Mouse (Mus musculus): ENCODE measurements around the gene Fgfrl1. TPM values are rescaled to one million over a fixed set of nuclear protein-coding genes. Genes with fewer than 3 reads are reported as not detected.

Fgfrl1 gene
- polyA plus RNA-seq, 1 experiment from 2014 or later: 2.9 TPM

DNA sequence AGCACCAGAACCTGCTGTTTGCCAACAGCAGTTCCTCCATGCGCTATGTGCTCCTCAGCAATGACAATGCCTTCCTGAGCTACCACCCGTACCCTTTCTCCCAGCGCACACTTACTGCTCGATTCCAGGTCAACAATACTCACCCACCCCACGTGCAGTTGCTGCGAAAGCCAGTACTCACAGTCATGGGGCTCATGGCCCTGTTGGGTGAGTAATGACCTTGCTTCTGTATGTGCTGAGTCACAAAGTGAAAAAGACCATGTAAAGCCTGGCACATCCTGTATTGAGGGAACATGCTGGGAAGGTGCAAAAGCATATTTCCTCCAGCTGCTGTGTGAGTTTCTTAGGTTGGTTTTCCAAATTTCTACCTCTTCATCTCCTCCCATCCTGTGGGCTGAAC is 11.3 kb upstream of the Fgfrl1 start:
- H3K9ac ChIP-seq (ENCODE audit: low read depth, low read length): no peak overlapping the region
- WGBS (ENCODE audit: insufficient replicate concordance): 84% methylated on average over 6 of the region's 6 CpGs
- no peak overlapping the region for H3K27ac ChIP-seq (ENCODE audit: low read length)
- no peaks in the 10 kb centered on the region for H3K36me3 ChIP-seq (ENCODE audit: control insufficient read depth, insufficient read depth)
- ATAC-seq (ENCODE audit: low read depth): no peak
- H3K4me1 ChIP-seq (ENCODE audit: control insufficient read depth, low read depth, low read length): peaks cover 22% of the 10 kb centered on the region
- no peaks in the 10 kb centered on the region for H3K27me3 ChIP-seq (ENCODE audit: control insufficient read depth, insufficient read depth, low read depth, low read length)
- H3K4me2 ChIP-seq (ENCODE audit: low read depth, low read length): no peak overlapping the region
- H3K4me3 ChIP-seq (ENCODE audit: low read depth, low read length): no peak overlapping the region
- H3K9me3 ChIP-seq (replicated peaks; ENCODE audit: control insufficient read depth, low read length): no peaks in the 10 kb centered on the region

DNA sequence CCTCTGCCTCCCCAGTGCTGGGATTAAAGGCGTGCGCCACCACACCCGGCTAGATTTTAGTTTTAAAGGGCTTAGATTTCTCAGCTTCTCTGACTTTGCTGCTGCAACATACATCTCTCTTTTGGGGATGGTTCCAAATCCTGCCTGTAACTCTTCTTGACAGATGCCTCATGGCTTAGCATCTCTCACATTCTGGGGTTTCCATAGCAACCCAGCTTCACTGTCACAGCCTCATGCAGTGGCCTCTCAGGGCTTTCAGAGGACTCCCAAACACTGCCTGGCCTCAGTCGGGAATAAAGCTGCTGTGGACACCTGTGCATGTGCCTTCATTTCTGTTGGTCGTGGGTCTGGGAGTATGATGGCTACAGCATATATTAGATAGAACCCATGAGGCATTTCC is 3.1 kb upstream of the Fgfrl1 start:
- Histone ChIP-seq H3K4me3 (ENCODE audit: low read depth, low read length) (no peak overlapping the region), H3K9ac (ENCODE audit: low read depth, low read length) (no peak overlapping the region), H3K27me3 (ENCODE audit: control insufficient read depth, insufficient read depth, low read depth, low read length) (no peaks in the 10 kb centered on the region), H3K27ac (ENCODE audit: low read length) (no peak overlapping the region), H3K36me3 (ENCODE audit: control insufficient read depth, insufficient read depth) (no peaks in the 10 kb centered on the region), H3K9me3 (replicated peaks; ENCODE audit: control insufficient read depth, low read length) (no peaks in the 10 kb centered on the region), H3K4me1 (ENCODE audit: control insufficient read depth, low read depth, low read length) (peaks cover 21% of the 10 kb centered on the region), H3K4me2 (ENCODE audit: low read depth, low read length) (no peak overlapping the region)
- no peak for ATAC-seq (ENCODE audit: low read depth)
- 68% methylated on average over 5 of the region's 5 CpGs for WGBS (ENCODE audit: insufficient replicate concordance)

DNA sequence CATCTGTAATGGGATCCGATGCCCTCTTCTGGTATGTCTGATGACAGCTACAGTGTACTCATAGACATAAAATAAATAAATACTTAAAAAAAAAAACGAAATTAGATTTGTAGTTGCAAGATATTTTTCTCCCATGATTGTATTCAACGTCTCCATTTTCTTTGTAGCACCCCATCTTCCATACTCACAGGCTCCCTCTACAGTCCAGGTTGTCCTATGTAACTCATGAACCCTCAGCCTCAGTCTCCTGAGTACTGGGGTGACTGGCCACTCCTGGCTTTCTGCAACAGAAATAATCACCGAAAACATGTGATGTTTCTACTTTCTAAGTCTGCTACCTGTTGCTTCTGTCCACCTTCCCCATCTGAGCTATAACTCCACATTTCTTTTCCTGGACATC is 1.0 kb upstream of the Fgfrl1 start:
- no peak for ATAC-seq (ENCODE audit: low read depth)
- H3K9ac ChIP-seq (ENCODE audit: low read depth, low read length): no peak overlapping the region
- H3K27me3 ChIP-seq (ENCODE audit: control insufficient read depth, insufficient read depth, low read depth, low read length): no peaks in the 10 kb centered on the region
- WGBS (ENCODE audit: insufficient replicate concordance): 47% methylated on average over 4 of the region's 4 CpGs
- H3K9me3 ChIP-seq (replicated peaks; ENCODE audit: control insufficient read depth, low read length): no peaks in the 10 kb centered on the region
- H3K36me3 ChIP-seq (ENCODE audit: control insufficient read depth, insufficient read depth): no peaks in the 10 kb centered on the region
- H3K27ac ChIP-seq (ENCODE audit: low read length): no peak overlapping the region
- no peak overlapping the region for H3K4me3 ChIP-seq (ENCODE audit: low read depth, low read length)
- H3K4me2 ChIP-seq (ENCODE audit: low read depth, low read length): no peak overlapping the region
- H3K4me1 ChIP-seq (ENCODE audit: control insufficient read depth, low read depth, low read length): peaks cover 35% of the 10 kb centered on the region

DNA sequence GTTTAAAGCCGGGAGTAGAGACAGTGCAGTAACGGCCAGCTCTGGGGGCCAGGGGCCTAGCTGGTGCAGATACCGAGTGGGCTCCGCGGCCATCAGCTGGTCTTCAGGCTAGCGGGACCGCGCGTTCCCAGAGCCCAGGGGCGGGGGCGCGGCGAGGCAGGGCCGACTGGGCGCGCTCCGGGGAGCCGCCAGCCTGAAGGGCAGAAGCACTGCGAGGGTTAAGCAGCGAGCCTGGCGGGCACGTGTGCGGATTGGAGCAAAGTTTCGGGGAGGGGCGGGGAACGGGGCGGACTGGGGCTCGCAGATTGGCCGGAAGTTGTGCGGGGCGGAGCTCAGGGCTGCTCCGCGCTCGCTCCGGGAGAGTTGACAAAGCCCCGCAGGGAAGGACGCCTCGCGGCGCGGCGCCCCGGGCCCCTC is 1.7 kb downstream of the Fgfrl1 start:
- no peaks in the 10 kb centered on the region for H3K36me3 ChIP-seq (ENCODE audit: control insufficient read depth, insufficient read depth)

DNA sequence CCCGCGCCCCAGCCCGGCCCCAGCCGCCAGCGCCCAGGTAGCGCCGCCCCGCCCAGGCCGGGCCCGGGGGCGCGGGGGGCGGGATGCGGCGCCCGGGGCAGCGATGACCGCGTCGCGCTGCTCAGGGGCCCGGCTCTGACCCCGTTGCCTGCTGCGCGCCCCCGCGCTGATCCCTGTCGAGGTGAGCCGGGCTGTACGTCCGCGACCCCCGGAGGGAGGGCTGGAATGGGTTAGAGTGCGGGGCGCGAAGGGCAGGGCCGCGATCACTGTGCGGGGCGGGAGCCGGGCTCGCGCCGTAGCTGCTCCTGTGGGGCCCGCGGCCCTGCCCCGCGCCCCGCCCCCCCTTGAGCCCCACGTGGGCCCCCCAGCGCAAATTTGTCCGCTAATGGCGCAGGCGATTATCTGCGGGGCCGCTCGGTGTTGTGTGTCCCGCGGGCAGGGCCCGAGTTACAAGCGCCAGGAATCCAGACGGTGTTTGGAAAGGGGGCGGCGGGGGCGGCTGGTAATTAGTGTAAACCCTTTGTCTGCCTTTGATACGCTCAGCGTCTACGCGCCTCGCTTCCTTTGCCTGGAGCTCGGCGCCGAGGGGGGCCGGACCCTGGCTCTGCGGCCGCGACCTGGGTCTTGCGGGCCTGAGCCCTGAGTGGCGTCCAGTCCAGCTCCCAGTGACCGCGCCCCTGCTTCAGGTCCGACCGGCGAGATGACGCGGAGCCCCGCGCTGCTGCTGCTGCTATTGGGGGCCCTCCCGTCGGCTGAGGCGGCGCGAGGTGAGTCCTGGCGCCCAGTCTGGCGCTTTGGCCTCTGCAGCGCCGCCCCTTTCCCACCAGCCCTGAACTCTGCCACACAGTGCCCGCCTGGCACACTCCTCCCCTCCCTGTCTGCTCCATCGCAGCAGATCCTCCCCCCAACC is 2.4 kb downstream of the Fgfrl1 start:
- ATAC-seq (ENCODE audit: low read depth): peak; percentile 53
- WGBS (ENCODE audit: insufficient replicate concordance): under 1% methylated on average over 76 of the region's 99 CpGs
- Histone ChIP-seq H3K9ac (ENCODE audit: low read depth, low read length) (peak overlapping the region; percentile 83), H3K27ac (ENCODE audit: low read length) (peak overlapping the region; percentile 57; the same call in 1 of the 2 replicates), H3K9me3 (replicated peaks; ENCODE audit: control insufficient read depth, low read length) (no peaks in the 10 kb centered on the region), H3K36me3 (ENCODE audit: control insufficient read depth, insufficient read depth) (no peaks in the 10 kb centered on the region), H3K4me2 (ENCODE audit: low read depth, low read length) (peak overlapping the region; percentile 82), H3K27me3 (ENCODE audit: control insufficient read depth, insufficient read depth, low read depth, low read length) (no peaks in the 10 kb centered on the region), H3K4me3 (ENCODE audit: low read depth, low read length) (peak overlapping the region; percentile 75), H3K4me1 (ENCODE audit: control insufficient read depth, low read depth, low read length) (peaks cover 35% of the 10 kb centered on the region)

More for the DNA sequence above, 1.7 kb downstream of the Fgfrl1 start:
- peak; percentile 96 for ATAC-seq (ENCODE audit: low read depth)
- H3K4me2 ChIP-seq (ENCODE audit: low read depth, low read length): peak overlapping the region; percentile 82
- peak overlapping the region; percentile 57; the same call in 1 of the 2 replicates for H3K27ac ChIP-seq (ENCODE audit: low read length)
- WGBS (ENCODE audit: insufficient replicate concordance): 0% methylated on average over 43 of the region's 43 CpGs
- peak overlapping the region; percentile 83 for H3K9ac ChIP-seq (ENCODE audit: low read depth, low read length)
- H3K27me3 ChIP-seq (ENCODE audit: control insufficient read depth, insufficient read depth, low read depth, low read length): no peaks in the 10 kb centered on the region
- no peaks in the 10 kb centered on the region for H3K9me3 ChIP-seq (replicated peaks; ENCODE audit: control insufficient read depth, low read length)
- peak overlapping the region; percentile 75 for H3K4me3 ChIP-seq (ENCODE audit: low read depth, low read length)
- peaks cover 35% of the 10 kb centered on the region for H3K4me1 ChIP-seq (ENCODE audit: control insufficient read depth, low read depth, low read length)

DNA sequence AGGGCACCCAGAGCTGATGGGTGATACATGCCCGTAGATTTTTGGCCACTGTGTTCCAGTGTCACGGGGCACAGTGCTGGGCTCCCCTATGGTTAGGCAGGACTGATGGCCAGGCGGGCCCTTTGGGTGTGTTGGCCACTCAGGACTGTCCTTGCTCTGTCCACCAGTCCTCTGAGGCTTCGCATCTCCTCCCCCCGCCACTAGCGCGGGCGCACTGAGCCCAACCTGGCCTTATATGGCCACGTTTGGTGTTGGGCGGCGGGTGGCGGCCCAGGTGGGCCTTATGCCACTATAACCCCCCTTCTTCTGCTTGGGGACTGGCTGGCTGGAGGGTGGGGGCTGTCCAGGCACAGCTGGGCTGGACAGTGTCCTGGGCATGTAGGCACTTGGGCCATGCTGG is 3.7 kb downstream of the Fgfrl1 start:
- Histone ChIP-seq H3K36me3 (ENCODE audit: control insufficient read depth, insufficient read depth) (no peaks in the 10 kb centered on the region), H3K27ac (ENCODE audit: low read length) (no peak overlapping the region), H3K9me3 (replicated peaks; ENCODE audit: control insufficient read depth, low read length) (no peaks in the 10 kb centered on the region), H3K4me2 (ENCODE audit: low read depth, low read length) (no peak overlapping the region), H3K4me3 (ENCODE audit: low read depth, low read length) (no peak overlapping the region), H3K9ac (ENCODE audit: low read depth, low read length) (no peak overlapping the region), H3K4me1 (ENCODE audit: control insufficient read depth, low read depth, low read length) (peaks cover 37% of the 10 kb centered on the region), H3K27me3 (ENCODE audit: control insufficient read depth, insufficient read depth, low read depth, low read length) (no peaks in the 10 kb centered on the region)
- 84% methylated on average over 12 of the region's 12 CpGs for WGBS (ENCODE audit: insufficient replicate concordance)
- no peak for ATAC-seq (ENCODE audit: low read depth)

DNA sequence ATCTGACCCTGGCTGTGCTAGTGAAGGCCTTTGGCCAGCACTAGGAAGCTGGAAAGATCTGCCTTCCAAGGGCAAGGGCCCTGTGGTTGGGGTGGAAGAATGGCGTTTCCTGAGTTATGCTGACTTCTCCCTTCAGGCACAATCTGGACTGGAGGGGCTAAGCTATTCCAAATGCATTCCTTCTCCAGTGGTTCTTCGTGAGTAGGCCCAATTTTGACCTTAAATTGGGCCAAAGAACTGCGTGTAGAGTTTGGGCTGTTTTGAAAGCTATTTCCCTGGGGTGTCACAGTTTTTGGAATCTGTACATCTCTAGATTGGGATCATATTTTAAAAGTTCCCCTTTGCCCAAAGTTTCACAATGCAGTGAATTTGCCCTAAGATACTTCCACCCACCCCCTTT is 4.4 kb downstream of the Fgfrl1 start:
- Histone ChIP-seq H3K4me1 (ENCODE audit: control insufficient read depth, low read depth, low read length) (peaks cover 35% of the 10 kb centered on the region), H3K9me3 (replicated peaks; ENCODE audit: control insufficient read depth, low read length) (no peaks in the 10 kb centered on the region), H3K27ac (ENCODE audit: low read length) (no peak overlapping the region), H3K9ac (ENCODE audit: low read depth, low read length) (no peak overlapping the region), H3K4me2 (ENCODE audit: low read depth, low read length) (no peak overlapping the region), H3K36me3 (ENCODE audit: control insufficient read depth, insufficient read depth) (no peaks in the 10 kb centered on the region), H3K27me3 (ENCODE audit: control insufficient read depth, insufficient read depth, low read depth, low read length) (no peaks in the 10 kb centered on the region), H3K4me3 (ENCODE audit: low read depth, low read length) (no peak overlapping the region)
- 73% methylated on average over 3 of the region's 3 CpGs for WGBS (ENCODE audit: insufficient replicate concordance)
- no peak for ATAC-seq (ENCODE audit: low read depth)

DNA sequence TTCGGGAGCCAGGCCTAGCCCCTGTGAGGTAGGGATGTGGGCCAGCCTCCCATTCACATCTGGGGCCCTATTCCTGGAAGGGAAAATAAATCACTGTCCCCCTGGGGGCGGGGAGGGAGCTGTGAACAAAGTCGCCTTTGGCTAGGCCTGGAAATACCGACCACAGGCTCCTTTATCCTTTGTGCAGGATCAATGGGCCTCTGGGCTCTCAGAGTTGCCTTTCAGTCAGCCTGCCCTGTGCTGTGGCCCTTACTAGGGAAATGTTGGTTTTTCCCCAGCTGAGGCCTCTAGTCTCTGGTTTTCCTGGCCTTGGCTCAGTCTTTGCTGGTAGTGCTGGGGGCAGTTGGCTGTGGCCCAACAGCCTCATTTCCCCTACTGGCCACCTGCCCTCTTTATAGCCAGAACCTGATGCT is 5.2 kb downstream of the Fgfrl1 start:
- Histone ChIP-seq H3K9me3 (replicated peaks; ENCODE audit: control insufficient read depth, low read length) (no peaks in the 10 kb centered on the region), H3K9ac (ENCODE audit: low read depth, low read length) (no peak overlapping the region), H3K4me2 (ENCODE audit: low read depth, low read length) (no peak overlapping the region), H3K36me3 (ENCODE audit: control insufficient read depth, insufficient read depth) (no peaks in the 10 kb centered on the region), H3K4me1 (ENCODE audit: control insufficient read depth, low read depth, low read length) (peaks cover 27% of the 10 kb centered on the region), H3K27me3 (ENCODE audit: control insufficient read depth, insufficient read depth, low read depth, low read length) (no peaks in the 10 kb centered on the region), H3K27ac (ENCODE audit: low read length) (no peak overlapping the region), H3K4me3 (ENCODE audit: low read depth, low read length) (no peak overlapping the region)
- 66% methylated on average over 4 of the region's 4 CpGs for WGBS (ENCODE audit: insufficient replicate concordance)
- ATAC-seq (ENCODE audit: low read depth): no peak

DNA sequence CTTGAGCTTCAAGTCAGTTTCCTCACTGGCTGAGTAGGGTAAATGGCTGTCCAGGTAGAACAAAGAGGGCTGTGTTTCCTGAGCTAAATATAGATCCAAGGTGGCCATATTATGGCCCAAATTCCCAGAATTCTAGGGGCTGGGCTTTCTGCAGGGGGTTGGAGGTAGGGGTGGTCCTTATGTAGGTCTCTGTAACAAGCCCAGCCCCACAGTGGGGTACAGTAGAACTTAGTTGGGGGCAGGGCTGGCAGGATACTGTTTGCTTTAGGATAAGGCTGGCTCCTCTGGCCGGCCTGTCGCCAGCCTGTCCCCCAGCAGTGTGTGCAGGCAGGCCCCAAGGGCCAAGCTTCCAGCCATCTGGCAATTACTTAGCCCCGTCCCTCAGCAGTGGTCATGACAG is 8.2 kb downstream of the Fgfrl1 start:
- no peak overlapping the region for H3K9ac ChIP-seq (ENCODE audit: low read depth, low read length)

More for the DNA sequence above, 8.2 kb downstream of the Fgfrl1 start:
- 60% methylated on average over 3 of the region's 3 CpGs for WGBS (ENCODE audit: insufficient replicate concordance)
- H3K9me3 ChIP-seq (replicated peaks; ENCODE audit: control insufficient read depth, low read length): no peaks in the 10 kb centered on the region
- no peak overlapping the region for H3K4me3 ChIP-seq (ENCODE audit: low read depth, low read length)
- no peaks in the 10 kb centered on the region; the same call in 1 of the 2 replicates for H3K36me3 ChIP-seq (ENCODE audit: control insufficient read depth, insufficient read depth)
- peaks cover 9% of the 10 kb centered on the region for H3K4me1 ChIP-seq (ENCODE audit: control insufficient read depth, low read depth, low read length)
- no peak overlapping the region for H3K27ac ChIP-seq (ENCODE audit: low read length)
- H3K4me2 ChIP-seq (ENCODE audit: low read depth, low read length): no peak overlapping the region
- H3K27me3 ChIP-seq (ENCODE audit: control insufficient read depth, insufficient read depth, low read depth, low read length): no peaks in the 10 kb centered on the region
- ATAC-seq (ENCODE audit: low read depth): peak; percentile 25; the same call in 1 of the 2 replicates
